Mouse (Mus musculus) bone marrow macrophage, adult 2 months (primary cell): ENCODE results near the gene Olfr1315-ps1. TPM values are rescaled to one million over a fixed set of nuclear protein-coding genes. Genes with fewer than 3 reads are reported as not detected.

Experiments used
- H3K27ac ChIP-seq: 2 replicates; pipeline ENCODE4 v1.5.1; 2012; ENCODE audit warnings: low read depth, low read length; ENCODE audit not compliant: insufficient read depth
- H3K4me1 ChIP-seq: 2 replicates; pipeline ENCODE4 v1.6.1; 2012; ENCODE audit warnings: low read length; ENCODE audit not compliant: control insufficient read depth, insufficient read depth
- H3K4me3 ChIP-seq: 2 replicates; pipeline ENCODE4 v1.5.1; 2012; ENCODE audit warnings: mild to moderate bottlenecking, low read length, moderate library complexity; ENCODE audit not compliant: insufficient read depth
- CTCF ChIP-seq: IDR thresholded peaks from 2 replicates; pipeline ENCODE4 v1.5.1; 2012; ENCODE audit warnings: low read depth, mild to moderate bottlenecking, low read length, moderate library complexity
- POLR2A ChIP-seq: IDR thresholded peaks from 2 replicates; pipeline ENCODE4 v1.6.1; 2012; ENCODE audit warnings: mild to moderate bottlenecking, low read depth, low read length, borderline replicate concordance
- polyA plus RNA-seq: library from polyadenylated mRNA; stranded (reverse); fragments of >200 nt; gene quantifications from 2 replicates; pipeline ENCODE4 v1.2.4, GENCODE M21; 2012; ENCODE audit not compliant: missing spikeins, insufficient read depth, insufficient read length

Gene Olfr1315-ps1
- not detected in 2 replicates for polyA plus RNA-seq

DNA sequence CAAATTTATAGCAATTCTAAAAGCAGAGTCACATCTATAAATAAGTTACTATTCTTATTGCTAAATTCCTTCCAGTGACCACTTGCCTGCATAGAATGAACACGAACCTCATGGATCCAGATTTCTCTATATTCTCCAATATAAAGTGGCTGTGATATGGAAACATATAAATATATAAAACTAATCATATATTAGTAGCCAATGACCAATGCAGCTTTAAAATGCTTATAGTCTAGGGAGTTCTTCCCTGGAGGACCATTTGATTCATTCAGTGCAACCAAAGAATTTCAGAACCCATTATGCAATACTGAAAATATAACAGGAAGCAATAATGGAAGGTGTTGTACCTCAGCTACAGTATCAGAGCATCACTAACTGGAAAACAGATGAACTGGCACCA, at the start of gene Olfr1315-ps1:
Gene Olfr1315-ps1, minus strand, starts transcription at position 101 of the 400 bp plus-strand sequence.
- TF ChIP-seq POLR2A (no peak), CTCF (no peak)
- H3K4me3 ChIP-seq: no peak within 1 kb of the TSS
- no peak within 1 kb of the TSS for H3K27ac ChIP-seq
- no peaks in the 10 kb centered on the region for H3K4me1 ChIP-seq

DNA sequence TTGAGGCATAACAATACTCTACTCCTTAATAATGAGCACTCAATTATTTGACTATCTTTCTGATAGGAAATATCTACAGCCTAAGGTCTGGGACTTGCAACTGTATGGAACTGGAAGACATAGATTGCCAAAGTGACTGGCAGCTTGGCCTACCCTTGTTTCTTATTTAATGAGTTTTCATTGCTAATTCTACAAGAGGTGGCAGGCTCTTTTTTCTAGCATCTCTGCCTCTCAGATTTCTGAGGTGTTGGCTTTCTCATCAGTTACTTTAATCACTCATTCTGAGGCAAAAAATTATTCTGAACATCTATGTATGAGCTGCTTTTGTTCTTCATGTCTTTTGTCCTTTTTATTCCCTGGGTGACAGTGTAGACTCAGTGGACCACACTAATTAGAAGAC, 38.7 kb upstream of the Olfr1315-ps1 start, which contains the start of gene Olfr1318:
Gene Olfr1318, plus strand, starts transcription at position 301 of the 400 bp plus-strand sequence.
- Histone ChIP-seq H3K4me3 (no peak within 1 kb of the TSS), H3K27ac (no peak within 1 kb of the TSS), H3K4me1 (no peaks in the 10 kb centered on the region)
- TF ChIP-seq CTCF (no peak), POLR2A (no peak)

DNA sequence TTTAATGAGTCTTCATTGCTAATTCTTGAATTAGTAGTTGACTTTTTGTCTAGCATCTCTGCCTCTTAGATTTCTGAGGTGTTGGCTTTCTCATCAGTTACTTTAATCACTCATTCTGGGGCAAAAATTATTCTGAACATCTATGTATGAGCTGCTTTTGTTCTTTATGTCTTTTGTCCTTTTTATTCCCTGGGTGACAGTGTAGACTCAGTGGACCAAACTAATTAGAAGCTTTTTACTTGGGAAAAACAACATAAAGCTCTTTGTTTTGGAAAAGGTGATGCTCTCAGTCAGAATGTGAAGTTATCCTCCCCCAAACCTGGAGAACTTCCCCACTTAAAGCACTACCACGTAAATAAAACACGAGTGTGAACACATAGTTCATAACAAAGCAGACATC, 24.8 kb upstream of the Olfr1315-ps1 start, which contains the start of gene Olfr1317:
Gene Olfr1317, plus strand, starts transcription at position 301 of the 400 bp plus-strand sequence.
- Histone ChIP-seq H3K4me3 (no peak within 1 kb of the TSS), H3K27ac (no peak within 1 kb of the TSS), H3K4me1 (no peaks in the 10 kb centered on the region)
- TF ChIP-seq POLR2A (no peak), CTCF (no peak)

DNA sequence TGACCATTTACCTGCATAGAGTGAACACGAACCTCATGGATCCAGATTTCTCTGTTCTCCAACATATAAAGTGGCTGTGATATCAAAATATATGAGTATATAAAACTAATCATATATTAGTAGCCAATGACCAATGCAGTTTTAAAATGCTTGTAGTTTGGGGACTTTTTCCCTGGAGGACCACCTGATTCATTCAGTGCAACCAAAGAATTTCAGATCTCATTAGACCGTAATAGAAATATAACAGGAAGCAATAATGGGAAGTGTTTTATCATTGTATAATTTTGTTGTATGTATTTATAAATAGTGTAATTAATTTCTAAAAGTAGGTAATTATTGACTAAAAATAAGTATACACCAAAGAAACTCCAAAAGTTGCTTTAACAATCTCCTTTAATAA, 19.6 kb upstream of the Olfr1315-ps1 start, which contains the start of gene Olfr1316:
Gene Olfr1316, minus strand, starts transcription at position 101 of the 400 bp plus-strand sequence.
- TF ChIP-seq POLR2A (no peak), CTCF (no peak)
- H3K4me1 ChIP-seq: no peaks in the 10 kb centered on the region
- H3K4me3 ChIP-seq: no peak within 1 kb of the TSS
- H3K27ac ChIP-seq: no peak within 1 kb of the TSS

DNA sequence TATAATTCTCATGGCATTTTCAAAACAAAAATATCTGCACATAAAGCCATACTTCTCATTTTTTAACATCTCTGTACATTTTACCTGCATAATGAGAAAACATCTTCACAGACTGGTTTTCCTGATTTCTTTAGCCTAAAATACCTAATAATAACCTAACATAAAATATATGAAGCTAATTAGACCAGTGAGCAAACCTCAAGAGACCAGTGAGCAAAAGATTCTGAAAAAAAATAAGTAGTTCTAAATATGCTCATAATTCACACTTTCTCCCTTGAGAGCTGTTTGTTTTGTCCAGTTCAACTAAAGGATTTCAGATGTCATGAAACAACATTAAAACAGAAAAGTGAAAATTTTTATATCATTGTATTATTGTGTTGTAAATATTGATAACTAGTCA, 18.6 kb downstream of the Olfr1315-ps1 start, which contains the start of gene Olfr1314:
Gene Olfr1314, minus strand, starts transcription at position 101 of the 400 bp plus-strand sequence.
- H3K27ac ChIP-seq: no peak within 1 kb of the TSS
- TF ChIP-seq CTCF (no peak), POLR2A (no peak)
- H3K4me3 ChIP-seq: no peak within 1 kb of the TSS
- H3K4me1 ChIP-seq: no peaks in the 10 kb centered on the region

DNA sequence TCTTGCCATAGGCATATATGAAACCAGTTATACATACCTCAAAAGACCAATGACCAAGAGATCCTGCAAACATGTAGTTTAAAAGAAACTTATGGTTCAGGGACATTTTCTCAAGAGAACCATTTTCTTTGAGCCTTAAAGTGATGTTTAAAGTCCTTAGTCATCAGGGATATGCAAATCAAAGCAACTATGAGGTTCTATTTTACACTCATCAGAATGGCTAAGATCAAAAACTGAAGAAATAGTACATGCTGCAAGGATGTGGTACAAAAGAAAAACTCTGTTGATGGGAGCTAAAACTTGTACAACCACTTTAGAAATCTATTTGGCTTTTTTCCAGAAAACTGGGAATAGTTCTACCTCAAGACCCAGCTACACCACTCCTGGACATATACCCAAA, 37.5 kb downstream of the Olfr1315-ps1 start, which contains the start of gene Olfr1313:
Gene Olfr1313, minus strand, starts transcription at position 101 of the 400 bp plus-strand sequence.
- Histone ChIP-seq H3K4me3 (no peak within 1 kb of the TSS), H3K27ac (no peak within 1 kb of the TSS), H3K4me1 (no peaks in the 10 kb centered on the region)
- TF ChIP-seq CTCF: no peak
- TF ChIP-seq POLR2A: no peak

Other genes with a start within 250 kb of the Olfr1315-ps1 start
- gene Olfr1305, start 238.3 kb downstream of the Olfr1315-ps1 start, polyA plus RNA-seq: not detected in 2 replicates
- gene Olfr1306, start 199.2 kb downstream of the Olfr1315-ps1 start, polyA plus RNA-seq: not detected in 2 replicates
- gene Olfr1307, start 166.0 kb downstream of the Olfr1315-ps1 start, polyA plus RNA-seq: 0.05 and 0.11 TPM in 2 replicates
- gene Olfr1308, start 150.5 kb downstream of the Olfr1315-ps1 start, polyA plus RNA-seq: not detected in 2 replicates
- not detected in 2 replicates for gene Olfr1309, start 125.2 kb downstream of the Olfr1315-ps1 start, polyA plus RNA-seq
- gene Olfr1310, start 102.7 kb downstream of the Olfr1315-ps1 start, polyA plus RNA-seq: not detected in 2 replicates
- not detected in 2 replicates for gene Olfr1311, start 91.0 kb downstream of the Olfr1315-ps1 start, polyA plus RNA-seq
- gene Olfr1312, start 65.2 kb downstream of the Olfr1315-ps1 start, polyA plus RNA-seq: not detected in 2 replicates
- gene Olfr1313, start 37.6 kb downstream of the Olfr1315-ps1 start, polyA plus RNA-seq: not detected in 2 replicates
- not detected in 2 replicates for gene Olfr1314, start 18.7 kb downstream of the Olfr1315-ps1 start, polyA plus RNA-seq
- gene Olfr1316, start 19.5 kb upstream of the Olfr1315-ps1 start, polyA plus RNA-seq: 0.33 TPM in 1 of 2 replicates, not detected in the other
- not detected in 2 replicates for gene Olfr1317, start 24.9 kb upstream of the Olfr1315-ps1 start, polyA plus RNA-seq
- not detected in 2 replicates for gene Olfr1318, start 38.8 kb upstream of the Olfr1315-ps1 start, polyA plus RNA-seq
- gene Lpcat4, start 124.0 kb upstream of the Olfr1315-ps1 start, polyA plus RNA-seq: 5.0 and 5.5 TPM in 2 replicates
- not detected in 2 replicates for gene Nutm1, start 143.9 kb upstream of the Olfr1315-ps1 start, polyA plus RNA-seq
- 52.6 and 58.5 TPM in 2 replicates for gene Nop10, start 146.5 kb upstream of the Olfr1315-ps1 start, polyA plus RNA-seq
- gene Slc12a6, start 150.4 kb upstream of the Olfr1315-ps1 start, polyA plus RNA-seq: 101 and 110 TPM in 2 replicates
- gene Gm21985, start 150.9 kb upstream of the Olfr1315-ps1 start, polyA plus RNA-seq: not detected in 2 replicates